Mouse (Mus musculus) E14TG2a.4 (cell line): ENCODE measurements at regions not wholly inside any gene's neighbourhood (a gene's known extent, or its start where the extent isn't known, plus 50 kb on each side); places are given as distances from the start of the nearest gene placed in this dataset.

ENCODE experiments used
- CTCF ChIP-seq: conservative IDR thresholded peaks from 2 replicates; pipeline ENCODE4 v1.5.1; 2014; ENCODE audit warnings: low read length
- NANOG ChIP-seq: IDR thresholded peaks from 2 replicates; pipeline ENCODE4 v1.6.1; 2014; ENCODE audit warnings: borderline replicate concordance, low read length, mixed read lengths
- POU5F1 ChIP-seq: IDR thresholded peaks from 2 replicates; pipeline ENCODE4 v1.6.1; 2014; ENCODE audit warnings: low read length, borderline replicate concordance

GRCm38 (mm10) chr8:30439423-30439822 lies 2989.1 kb upstream of the 5930422O12Rik start:
- TF ChIP-seq CTCF, result no peak
- TF ChIP-seq NANOG, result no peak
- TF ChIP-seq POU5F1, result no peak
